Mouse (Mus musculus) C2C12 (cell line): ENCODE data around the gene Prrg4.

Experiments
- CEBPB ChIP-seq: IDR thresholded peaks from one replicate; pipeline ENCODE4 v1.6.1; 2011; ENCODE audit warnings: low read depth, mild to moderate bottlenecking, control low read depth, moderate library complexity
- CTCF ChIP-seq: IDR thresholded peaks from one replicate; pipeline ENCODE4 v1.5.1; 2011; ENCODE audit not compliant: control insufficient read depth, insufficient read depth, insufficient read length
- FOSL1 ChIP-seq: IDR thresholded peaks from one replicate; pipeline ENCODE4 v1.8.0; 2011; ENCODE audit warnings: mild to moderate bottlenecking, low read length; ENCODE audit not compliant: poor library complexity, insufficient read depth, severe bottlenecking
- MAX ChIP-seq: IDR thresholded peaks from one replicate; pipeline ENCODE4 v1.6.1; 2011; ENCODE audit warnings: mild to moderate bottlenecking, control low read depth
- MYOD1 ChIP-seq: IDR thresholded peaks from one replicate; pipeline ENCODE4 v1.6.1; 2011; ENCODE audit warnings: low read depth; ENCODE audit not compliant: control insufficient read depth, insufficient read length
- MYOG ChIP-seq: IDR thresholded peaks from one replicate; pipeline ENCODE4 v1.6.1; 2011; ENCODE audit not compliant: control insufficient read depth, insufficient read length; ENCODE audit errors: extremely low read depth
- USF1 ChIP-seq: IDR thresholded peaks from one replicate; pipeline ENCODE4 v1.6.1; 2011; ENCODE audit warnings: low read depth, mild to moderate bottlenecking, control low read depth, moderate library complexity

DNA sequence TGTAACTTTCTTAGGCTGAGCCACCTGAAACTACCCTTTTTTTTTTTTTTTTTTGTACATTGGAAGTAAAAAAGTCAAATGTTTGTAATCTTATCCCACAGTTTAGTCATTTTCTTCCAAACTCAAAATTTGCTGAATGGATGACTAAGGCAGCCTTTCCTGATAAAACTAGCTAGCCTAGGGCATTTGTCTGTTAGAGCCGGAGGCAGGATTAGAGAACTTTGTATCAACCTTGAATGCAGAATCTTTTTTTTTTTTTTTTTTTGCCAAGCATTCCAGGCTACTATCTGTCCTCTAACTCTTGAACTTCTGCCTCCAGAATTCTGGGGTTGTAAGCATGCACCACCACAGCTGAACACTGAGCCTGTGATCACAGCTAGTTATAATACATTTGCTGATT lies 5.2 kb upstream of the Prrg4 start:
- TF ChIP-seq MAX, result no peak
- TF ChIP-seq CTCF, result no peak
- TF ChIP-seq MYOD1, result no peak
- TF ChIP-seq USF1, result no peak
- no peak for TF ChIP-seq FOSL1
- no peak for TF ChIP-seq MYOG
- no peak for TF ChIP-seq CEBPB
